Mouse (Mus musculus) erythroblast, embryonic 14.5 days (primary cell): Measurements from ENCODE around the gene Polr2a.
"Not testable (repeated sequence)": the region's sequence is repeated elsewhere in the genome, so short reads cannot be mapped to it uniquely, and the experiment has no call there.

Experiments used
- GATA1 ChIP-seq: IDR thresholded peaks from 2 replicates; pipeline ENCODE4 v1.6.1; 2012; ENCODE audit warnings: low read length, inconsistent platforms, mixed read lengths
- TAL1 ChIP-seq: IDR thresholded peaks from 3 replicates; pipeline ENCODE4 v1.6.1; 2012; ENCODE audit warnings: low read length, inconsistent platforms, mixed read lengths

DNA sequence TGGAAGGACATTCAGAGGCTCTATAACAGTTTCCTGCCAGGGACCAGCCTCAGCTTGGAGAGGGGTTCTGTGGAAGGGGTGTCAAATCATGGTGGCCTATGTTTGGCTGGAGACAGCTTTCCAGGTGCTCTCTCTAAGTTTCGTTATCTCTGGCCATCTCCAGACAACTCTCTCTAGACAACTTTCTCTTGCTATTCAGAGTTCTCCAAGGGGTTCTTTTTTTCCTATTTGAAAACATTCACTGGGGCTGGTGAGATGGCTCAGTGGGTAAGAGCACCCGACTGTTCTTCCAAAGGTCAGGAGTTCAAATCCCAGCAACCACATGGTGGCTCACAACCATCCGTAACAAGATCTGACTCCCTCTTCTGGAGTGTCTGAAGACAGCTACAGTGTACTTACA, 55.1 kb downstream of the Polr2a start:
- TF ChIP-seq GATA1, TAL1: not testable (repeated sequence)
